Comparison of ENCODE assay signal across 28 mouse cellular contexts in the genomic region with DNA sequence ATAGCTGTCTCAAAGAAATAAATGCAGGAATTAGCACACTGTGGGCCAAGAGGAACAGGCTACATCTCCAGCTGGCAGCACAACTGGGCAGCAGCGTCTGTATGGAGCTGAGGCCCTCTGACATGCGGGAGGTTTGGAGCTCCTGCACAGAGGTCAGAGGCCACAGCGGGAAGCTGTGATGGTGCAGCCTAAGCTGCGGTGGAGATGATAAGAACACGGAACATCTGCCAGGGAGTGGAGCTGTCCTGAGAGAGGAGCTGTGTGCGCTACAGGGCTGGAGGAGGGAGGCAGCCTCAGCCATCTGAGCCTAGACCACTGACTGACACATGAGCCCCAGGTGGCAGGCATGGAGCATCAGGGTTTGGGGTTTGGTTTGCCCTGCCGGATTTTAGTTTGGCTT. TPM values are rescaled to one million over a fixed set of nuclear protein-coding genes. Genes with fewer than 3 reads are reported as not detected.
A peak's percentile ranks its signal among the peaks of the same experiment; 100 is the strongest.
DNase-seq lines count a peak whose midpoint lies in the region; ATAC-seq lines count a peak whose summit lies in the region.
"Had no signal": no experiment of that assay in that cellular context is flagged by ENCODE, and none has a peak within 500 bp of the region (broad histone marks: within the 10 kb centered on the region; RNA-seq: fewer than 3 reads in every experiment).

No protein-coding gene starts in this region.

- H3K4me3 ChIP-seq in embryonic facial prominence, embryonic 11.5 days (ENCODE audit: low read depth, low read length): no peak overlapping the region
- H3K4me3 ChIP-seq in embryonic facial prominence, embryonic 10.5 days: no peak overlapping the region
- H3K4me3 ChIP-seq in lung, embryonic 15.5 days: no peak overlapping the region
- no peak overlapping the region for H3K4me3 ChIP-seq in midbrain, embryonic 10.5 days
- no peak overlapping the region for H3K4me3 ChIP-seq in midbrain, embryonic 13.5 days (replicated peaks)
- H3K4me3 ChIP-seq: gastrocnemius, adult 2 months; heart, embryonic 12.5 days; heart, embryonic 15.5 days; hindbrain, embryonic 15.5 days had no signal

- no peaks in the 10 kb centered on the region for H3K4me1 ChIP-seq in embryonic facial prominence, embryonic 11.5 days (ENCODE audit: control insufficient read depth, insufficient read depth, low read length)
- peaks cover 6% of the 10 kb centered on the region; the same call in 1 of the 2 replicates for H3K4me1 ChIP-seq in embryonic facial prominence, embryonic 10.5 days
- no peaks in the 10 kb centered on the region; the same call in 1 of the 2 replicates for H3K4me1 ChIP-seq in lung, embryonic 15.5 days
- H3K4me1 ChIP-seq in midbrain, embryonic 10.5 days: peaks cover 13% of the 10 kb centered on the region
- peaks cover 4% of the 10 kb centered on the region; the same call in 1 of the 2 replicates for H3K4me1 ChIP-seq in midbrain, embryonic 13.5 days (replicated peaks)
- H3K4me1 ChIP-seq: heart, embryonic 12.5 days; heart, embryonic 15.5 days; hindbrain, embryonic 15.5 days had no signal

- no peak overlapping the region for H3K27ac ChIP-seq in embryonic facial prominence, embryonic 11.5 days (replicated peaks; ENCODE audit: low read depth, low read length)
- no peak overlapping the region for H3K27ac ChIP-seq in embryonic facial prominence, embryonic 10.5 days (replicated peaks)
- H3K27ac ChIP-seq in lung, embryonic 15.5 days: no peak overlapping the region
- no peak overlapping the region for H3K27ac ChIP-seq in midbrain, embryonic 10.5 days (replicated peaks)
- H3K27ac ChIP-seq in midbrain, embryonic 13.5 days: no peak overlapping the region
- H3K27ac ChIP-seq: gastrocnemius, adult 2 months; heart, embryonic 15.5 days; hindbrain, embryonic 15.5 days had no signal

- no peak overlapping the region for H3K4me2 ChIP-seq in embryonic facial prominence, embryonic 11.5 days (ENCODE audit: low read depth, low read length)
- H3K4me2 ChIP-seq in lung, embryonic 15.5 days: no peak overlapping the region
- H3K4me2 ChIP-seq in midbrain, embryonic 13.5 days (replicated peaks): no peak overlapping the region
- H3K4me2 ChIP-seq: heart, embryonic 12.5 days; heart, embryonic 15.5 days; hindbrain, embryonic 15.5 days had no signal

- peak overlapping the region; percentile 9; the same call in 1 of the 2 replicates for H3K9ac ChIP-seq in embryonic facial prominence, embryonic 11.5 days (replicated peaks; ENCODE audit: low read length)
- no peak overlapping the region for H3K9ac ChIP-seq in lung, embryonic 15.5 days
- no peak overlapping the region for H3K9ac ChIP-seq in midbrain, embryonic 13.5 days (replicated peaks)
- H3K9ac ChIP-seq: forebrain, postnatal 0 days; heart, embryonic 12.5 days; heart, embryonic 15.5 days; hindbrain, embryonic 15.5 days had no signal

- DNase-seq in embryonic facial prominence, embryonic 11.5 days (ENCODE audit: low spot score): no peak
- no peak for DNase-seq in embryonic facial prominence, embryonic 10.5 days (ENCODE audit: low spot score)
- no peak for DNase-seq in lung, postnatal 25 days (ENCODE audit: low spot score)
- peak; percentile 20 for DNase-seq in midbrain, embryonic 10.5 days (ENCODE audit: low spot score)
- peak; percentile 17 for DNase-seq in embryo, embryonic 9.5 days (ENCODE audit: extremely low spot score)
- DNase-seq in gastrocnemius, postnatal 14 days: no peak
- DNase-seq: adrenal gland, postnatal 10 days; adrenal gland, postnatal 36 days; B cell, adult 2 months; cerebellum, adult 18-20 months; cerebellum, adult 9-10 months; cerebellum, postnatal 14 days; forebrain, postnatal 0 days; gastrocnemius, adult 2 months; gastrocnemius, postnatal 25 days; heart, adult 18-20 months; heart, postnatal 10 days; heart, postnatal 36 days had no signal

- intact Hi-C loops in gastrocnemius, postnatal 14 days (cut with DNase I; ENCODE audit: low total_unique reads): no loop called here

- no peak for ATAC-seq in embryonic facial prominence, embryonic 11.5 days (replicated peaks; ENCODE audit: insufficient number of reproducible peaks, low FRiP score, low TSS enrichment, low read depth)
- peak; percentile 72 for ATAC-seq in lung, embryonic 15.5 days (ENCODE audit: borderline replicate concordance, extremely low read depth, low FRiP score, low TSS enrichment)
- no peak for ATAC-seq in midbrain, embryonic 13.5 days
- ATAC-seq: forebrain, embryonic 14.5 days; forebrain, postnatal 0 days; Patski had no signal

- 37% methylated on average over 7 of the region's 7 CpGs for WGBS in embryonic facial prominence, embryonic 11.5 days
- 46% methylated on average over 7 of the region's 7 CpGs for WGBS in embryonic facial prominence, embryonic 10.5 days
- WGBS in lung, embryonic 15.5 days: 27% methylated on average over 7 of the region's 7 CpGs
- WGBS in midbrain, embryonic 10.5 days: 59% methylated on average over 7 of the region's 7 CpGs
- WGBS in midbrain, embryonic 13.5 days: 62% methylated on average over 7 of the region's 7 CpGs

- H3K27me3 ChIP-seq in embryonic facial prominence, embryonic 11.5 days (ENCODE audit: control insufficient read depth, insufficient read depth, low read length): no peaks in the 10 kb centered on the region
- H3K27me3 ChIP-seq in embryonic facial prominence, embryonic 10.5 days (replicated peaks; ENCODE audit: low read depth, poor library complexity, severe bottlenecking): no peaks in the 10 kb centered on the region
- no peaks in the 10 kb centered on the region for H3K27me3 ChIP-seq in lung, embryonic 15.5 days
- no peaks in the 10 kb centered on the region for H3K27me3 ChIP-seq in midbrain, embryonic 10.5 days (ENCODE audit: low read depth, poor library complexity, severe bottlenecking)
- H3K27me3 ChIP-seq in midbrain, embryonic 13.5 days: no peaks in the 10 kb centered on the region
- H3K27me3 ChIP-seq: hindbrain, embryonic 15.5 days had no signal

- H3K9me3 ChIP-seq in embryonic facial prominence, embryonic 11.5 days (replicated peaks; ENCODE audit: control insufficient read depth, low read length): no peaks in the 10 kb centered on the region
- no peaks in the 10 kb centered on the region for H3K9me3 ChIP-seq in embryonic facial prominence, embryonic 10.5 days
- H3K9me3 ChIP-seq in lung, embryonic 15.5 days: no peaks in the 10 kb centered on the region
- H3K9me3 ChIP-seq in midbrain, embryonic 10.5 days (replicated peaks): no peaks in the 10 kb centered on the region
- no peaks in the 10 kb centered on the region for H3K9me3 ChIP-seq in midbrain, embryonic 13.5 days
- H3K9me3 ChIP-seq: G1E; heart, embryonic 12.5 days; heart, embryonic 15.5 days; hindbrain, embryonic 15.5 days had no signal

- H3K36me3 ChIP-seq in embryonic facial prominence, embryonic 11.5 days (replicated peaks; ENCODE audit: control insufficient read depth, insufficient read depth, low read depth, low read length): no peaks in the 10 kb centered on the region
- no peaks in the 10 kb centered on the region for H3K36me3 ChIP-seq in embryonic facial prominence, embryonic 10.5 days (replicated peaks)
- no peaks in the 10 kb centered on the region for H3K36me3 ChIP-seq in lung, embryonic 15.5 days
- H3K36me3 ChIP-seq in midbrain, embryonic 10.5 days: no peaks in the 10 kb centered on the region
- H3K36me3 ChIP-seq in midbrain, embryonic 13.5 days: no peaks in the 10 kb centered on the region
- H3K36me3 ChIP-seq: G1E; heart, embryonic 12.5 days; heart, embryonic 15.5 days; hindbrain, embryonic 15.5 days had no signal

RNA-seq across cellular contexts. Expression of gene Ocstamp, which starts 28.5 kb away (rescaled TPM):
- 0.13 and 0.29 TPM in 2 replicates for polyA plus RNA-seq in embryonic facial prominence, embryonic 11.5 days (2014; fragmentation: Nextera tagmentation; extraction: Ambion mirVana)
- polyA plus RNA-seq in embryonic facial prominence, embryonic 10.5 days (2016; fragmentation: Nextera tagmentation; extraction: Ambion mirVana): 0.06 and 0.18 TPM in 2 replicates
- 0.06 TPM in 1 of 2 replicates, not detected in the other for polyA plus RNA-seq in lung, embryonic 15.5 days (2015; fragmentation: Nextera tagmentation; extraction: Ambion mirVana)
- polyA plus RNA-seq in midbrain, embryonic 10.5 days (2016; fragmentation: Nextera tagmentation; extraction: Ambion mirVana): 0.06 and 0.07 TPM in 2 replicates
- polyA plus RNA-seq in midbrain, embryonic 13.5 days (2015; fragmentation: Nextera tagmentation; extraction: Ambion mirVana): not detected in 2 replicates
- under 1 TPM; 0.11 to 0.18 TPM for total RNA-seq in gastrocnemius, postnatal 14 days (2021)
- total RNA-seq: CH12.LX; forebrain, postnatal 0 days; heart, adult 18-20 months; heart, postnatal 10 days; heart, postnatal 36 days had no signal
- polyA plus RNA-seq: forebrain, embryonic 14.5 days; forebrain, postnatal 0 days; G1E; hindbrain, embryonic 11.5 days; hindbrain, embryonic 15.5 days; Patski had no signal

RNA-seq across cellular contexts. Expression of gene Zfp334, which starts 40.6 kb away (rescaled TPM):
- 19.9 and 22.0 TPM in 2 replicates for polyA plus RNA-seq in embryonic facial prominence, embryonic 11.5 days (2014; fragmentation: Nextera tagmentation; extraction: Ambion mirVana)
- polyA plus RNA-seq in embryonic facial prominence, embryonic 10.5 days (2016; fragmentation: Nextera tagmentation; extraction: Ambion mirVana): 20.8 and 21.6 TPM in 2 replicates
- 7.0 and 7.1 TPM in 2 replicates for polyA plus RNA-seq in lung, embryonic 15.5 days (2015; fragmentation: Nextera tagmentation; extraction: Ambion mirVana)
- polyA plus RNA-seq in midbrain, embryonic 10.5 days (2016; fragmentation: Nextera tagmentation; extraction: Ambion mirVana): 19.9 and 23.1 TPM in 2 replicates
- polyA plus RNA-seq in midbrain, embryonic 13.5 days (2015; fragmentation: Nextera tagmentation; extraction: Ambion mirVana): 14.1 and 14.5 TPM in 2 replicates
- 1 to 10 TPM; 2.2 to 2.3 TPM for total RNA-seq in gastrocnemius, postnatal 14 days (2021)
- total RNA-seq: CH12.LX had no signal
- polyA plus RNA-seq: G1E had no signal

RNA-seq across cellular contexts. Expression of gene Slc13a3, which starts 44.3 kb away (rescaled TPM):
- polyA plus RNA-seq in embryonic facial prominence, embryonic 11.5 days (2014; fragmentation: Nextera tagmentation; extraction: Ambion mirVana): 0.27 and 0.43 TPM in 2 replicates
- polyA plus RNA-seq in embryonic facial prominence, embryonic 10.5 days (2016; fragmentation: Nextera tagmentation; extraction: Ambion mirVana): 0.40 and 0.44 TPM in 2 replicates
- 0.42 and 0.57 TPM in 2 replicates for polyA plus RNA-seq in lung, embryonic 15.5 days (2015; fragmentation: Nextera tagmentation; extraction: Ambion mirVana)
- polyA plus RNA-seq in midbrain, embryonic 10.5 days (2016; fragmentation: Nextera tagmentation; extraction: Ambion mirVana): 0.48 and 1.3 TPM in 2 replicates
- 3.4 TPM in 2 replicates for polyA plus RNA-seq in midbrain, embryonic 13.5 days (2015; fragmentation: Nextera tagmentation; extraction: Ambion mirVana)
- total RNA-seq in gastrocnemius, postnatal 14 days (2021): under 1 TPM; 0.18 to 0.22 TPM
- total RNA-seq: CH12.LX had no signal
- polyA plus RNA-seq: G1E had no signal

Comparison
In these comparisons a context has a peak if more than half of its experiments do, and no peak if none do; other contexts are left out.
1. DNase-seq: peak in midbrain, embryonic 10.5 days (single experiment) and embryo, embryonic 9.5 days (single experiment); none in embryonic facial prominence, embryonic 11.5 days (single experiment), embryonic facial prominence, embryonic 10.5 days (single experiment), lung, postnatal 25 days (single experiment) and gastrocnemius, postnatal 14 days (single experiment).